Mouse (Mus musculus): ENCODE results near the gene Sept8.

Gene Sept8

GRCm38 (mm10) chr11:53519207-53520121 lies at the start of gene Sept8:
TSS of gene Sept8 (plus strand) at chr11:53519257.
- DNase-seq (ENCODE audit: low spot score in 2 of 2) = peak in 1 of 2 experiments; percentile 49

GRCm38 (mm10) chr11:53469294-53469967 lies 49.6 kb upstream of the Sept8 start:
- no peak for DNase-seq (ENCODE audit: low spot score in 2 of 2)

- DNase-seq (ENCODE audit: low spot score in 2 of 2) = peak; percentile 81 to 93
Measured at GRCm38 (mm10) chr11:53469968-53470695, 48.9 kb upstream of the Sept8 start, which contains the start of gene Gm9837. TSS of gene Gm9837 (minus strand) at chr11:53470479.

- DNase-seq (ENCODE audit: low spot score in 2 of 2) = no peak
Measured at GRCm38 (mm10) chr11:53472709-53473108, 46.3 kb upstream of the Sept8 start.

- DNase-seq (ENCODE audit: low spot score in 2 of 2) = no peak
Measured at GRCm38 (mm10) chr11:53475620-53476019, 43.4 kb upstream of the Sept8 start.

GRCm38 (mm10) chr11:53477833-53478232 lies 41.2 kb upstream of the Sept8 start:
- no peak for DNase-seq (ENCODE audit: low spot score in 2 of 2)

- no peak for DNase-seq (ENCODE audit: low spot score in 2 of 2)
Measured at GRCm38 (mm10) chr11:53478383-53479170, 40.5 kb upstream of the Sept8 start.

GRCm38 (mm10) chr11:53479171-53479782 lies 39.8 kb upstream of the Sept8 start:
- no peak for DNase-seq (ENCODE audit: low spot score in 2 of 2)

GRCm38 (mm10) chr11:53479783-53480301 lies 39.2 kb upstream of the Sept8 start, which contains the start of the genes Gm9945 and Sowaha:
TSS of gene Gm9945 (plus strand) at chr11:53480166.
TSS of gene Sowaha (minus strand) at chr11:53480274.
- DNase-seq (ENCODE audit: low spot score in 2 of 2) = no peak

GRCm38 (mm10) chr11:53481088-53481730 lies 37.8 kb upstream of the Sept8 start:
- no peak for DNase-seq (ENCODE audit: low spot score in 2 of 2)

GRCm38 (mm10) chr11:53483159-53483891 lies 35.7 kb upstream of the Sept8 start:
- DNase-seq (ENCODE audit: low spot score in 2 of 2) = no peak

- DNase-seq (ENCODE audit: low spot score in 2 of 2) = no peak
Measured at GRCm38 (mm10) chr11:53485719-53486118, 33.3 kb upstream of the Sept8 start.

GRCm38 (mm10) chr11:53486351-53486750 lies 32.7 kb upstream of the Sept8 start:
- no peak for DNase-seq (ENCODE audit: low spot score in 2 of 2)

GRCm38 (mm10) chr11:53486822-53487594 lies 32.0 kb upstream of the Sept8 start:
- DNase-seq (ENCODE audit: low spot score in 2 of 2) = no peak

GRCm38 (mm10) chr11:53489007-53489406 lies 30.1 kb upstream of the Sept8 start:
- no peak for DNase-seq (ENCODE audit: low spot score in 2 of 2)

GRCm38 (mm10) chr11:53489421-53489820 lies 29.6 kb upstream of the Sept8 start:
- no peak for DNase-seq (ENCODE audit: low spot score in 2 of 2)

GRCm38 (mm10) chr11:53491954-53492401 lies 27.1 kb upstream of the Sept8 start:
- DNase-seq (ENCODE audit: low spot score in 2 of 2) = peak in 1 of 2 experiments; percentile 38

GRCm38 (mm10) chr11:53493243-53493955 lies 25.7 kb upstream of the Sept8 start:
- DNase-seq (ENCODE audit: low spot score in 2 of 2) = no peak

All from cerebellum, postnatal 4 days (tissue).